Mouse (Mus musculus): ENCODE results near the gene Cped1. TPM values are rescaled to one million over a fixed set of nuclear protein-coding genes. Genes with fewer than 3 reads are reported as not detected.

Cped1 gene
- total RNA-seq, 2 experiments from 2014 or later: 20.8 to 26.4 TPM

DNA sequence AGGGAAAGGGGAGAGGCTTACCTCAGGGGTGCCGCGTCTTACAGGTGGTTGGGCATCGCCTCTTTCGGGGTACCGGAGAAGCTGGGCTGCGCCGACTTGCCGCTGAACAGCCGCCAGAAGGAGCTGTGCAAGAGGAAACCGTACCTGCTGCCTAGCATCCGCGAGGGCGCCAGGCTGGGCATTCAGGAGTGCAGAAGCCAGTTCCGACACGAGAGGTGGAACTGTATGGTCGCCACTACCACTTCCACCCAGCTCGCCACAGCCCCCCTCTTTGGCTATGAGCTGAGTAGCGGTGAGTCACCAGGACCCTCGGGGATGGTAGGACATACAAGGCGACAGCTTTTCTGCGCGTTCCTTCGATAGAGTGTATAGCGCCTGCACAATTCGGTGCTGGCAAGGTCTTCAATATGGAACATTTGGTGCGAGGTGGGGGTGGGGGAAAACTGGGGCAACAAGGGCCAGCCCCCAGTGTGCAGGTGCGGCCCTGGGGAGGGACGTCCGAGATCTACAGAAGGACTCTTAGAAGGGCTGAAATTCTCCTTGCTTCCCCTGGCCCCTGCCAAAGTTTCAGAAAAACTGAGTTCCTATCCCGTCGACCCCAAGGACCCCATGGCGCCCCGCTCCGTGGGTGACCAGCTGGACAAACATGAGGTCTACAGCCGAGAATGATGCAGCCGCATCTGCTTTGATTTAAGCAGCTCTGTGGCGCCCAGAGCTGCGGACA lies 303.2 kb downstream of the Cped1 start:
- peak; percentile 1 for DNase-seq (ENCODE audit: low spot score)

DNA sequence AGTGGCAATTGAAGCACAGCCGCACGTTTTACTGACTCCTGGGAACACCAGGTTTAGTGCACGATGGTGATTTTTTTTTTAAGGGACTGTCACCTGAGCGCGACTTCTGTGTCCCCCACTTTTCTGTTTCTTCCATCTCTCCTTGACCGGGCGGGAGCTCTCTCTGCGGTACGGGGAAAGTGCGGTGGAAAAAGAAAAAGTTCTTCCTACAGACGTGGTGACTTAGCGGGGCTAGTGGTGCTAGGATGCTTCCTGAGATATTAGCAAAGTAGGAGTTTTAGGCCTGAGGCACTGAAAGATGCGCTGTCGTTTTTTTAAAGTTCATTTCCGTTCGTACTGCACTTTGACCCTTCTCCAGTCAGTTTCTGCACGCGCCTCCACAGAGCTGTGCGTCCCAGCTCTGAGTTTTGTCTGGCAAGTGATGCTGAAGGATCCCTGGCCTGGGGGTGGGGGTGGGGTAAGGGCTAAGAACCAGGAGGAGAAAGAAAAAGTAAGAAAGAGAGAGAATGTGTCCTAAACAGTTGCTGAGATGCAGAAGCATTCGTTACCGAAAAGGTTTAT lies 303.8 kb downstream of the Cped1 start:
- DNase-seq (ENCODE audit: low spot score): no peak

DNA sequence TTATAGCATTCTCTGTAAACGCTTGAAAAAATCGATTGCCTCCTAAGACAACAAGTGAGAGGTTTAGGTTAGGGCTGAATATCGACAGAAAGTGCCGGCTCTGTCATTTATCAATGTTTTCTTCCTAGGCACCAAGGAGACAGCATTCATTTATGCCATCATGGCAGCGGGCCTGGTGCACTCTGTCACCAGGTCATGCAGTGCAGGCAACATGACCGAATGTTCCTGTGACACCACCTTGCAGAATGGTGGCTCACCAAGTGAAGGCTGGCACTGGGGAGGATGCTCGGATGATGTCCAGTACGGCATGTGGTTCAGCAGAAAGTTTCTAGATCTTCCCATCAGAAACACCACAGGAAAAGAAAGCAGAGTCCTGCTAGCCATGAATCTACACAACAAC lies 305.1 kb downstream of the Cped1 start:
- no peak for DNase-seq (ENCODE audit: low spot score)

DNA sequence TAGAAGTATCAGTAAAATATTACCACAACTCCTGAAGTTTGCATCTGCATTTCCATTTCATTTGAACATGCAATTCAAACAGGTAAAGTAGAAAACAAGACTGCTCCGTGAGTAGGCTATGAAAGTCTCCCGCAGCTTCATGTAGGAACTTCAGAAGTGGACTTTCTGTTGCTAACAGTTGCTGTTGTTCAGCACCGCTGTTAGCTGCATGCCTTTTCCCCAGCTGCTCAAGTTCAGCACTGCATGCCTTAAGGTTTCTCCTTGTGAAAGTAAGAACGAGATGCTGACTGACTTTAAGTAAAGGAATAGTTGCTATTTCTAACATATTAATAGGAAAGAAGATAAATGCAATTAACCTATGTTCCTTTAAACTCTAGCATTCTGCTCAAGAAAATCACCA lies 306.3 kb downstream of the Cped1 start:
- DNase-seq (ENCODE audit: low spot score): no peak

DNA sequence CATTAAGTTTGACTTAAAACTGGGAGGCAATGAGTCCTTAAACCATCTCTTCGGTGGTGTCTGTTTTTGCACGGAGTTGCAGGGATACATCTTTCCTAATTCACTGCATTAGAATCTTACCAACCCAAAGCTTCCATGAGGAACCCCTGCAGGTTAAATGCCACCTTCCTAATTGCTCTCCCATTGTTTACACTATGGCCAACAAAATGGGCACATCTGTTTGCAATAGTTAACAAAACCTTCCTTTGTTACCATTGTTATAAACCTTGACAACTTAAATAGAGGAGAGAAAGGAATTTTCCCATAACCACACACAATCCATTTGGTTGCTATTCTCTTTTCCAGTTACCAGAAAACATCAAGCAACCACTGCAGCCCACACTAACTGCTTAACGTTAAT lies 308.2 kb downstream of the Cped1 start:
- no peak for DNase-seq (ENCODE audit: low spot score)

DNA sequence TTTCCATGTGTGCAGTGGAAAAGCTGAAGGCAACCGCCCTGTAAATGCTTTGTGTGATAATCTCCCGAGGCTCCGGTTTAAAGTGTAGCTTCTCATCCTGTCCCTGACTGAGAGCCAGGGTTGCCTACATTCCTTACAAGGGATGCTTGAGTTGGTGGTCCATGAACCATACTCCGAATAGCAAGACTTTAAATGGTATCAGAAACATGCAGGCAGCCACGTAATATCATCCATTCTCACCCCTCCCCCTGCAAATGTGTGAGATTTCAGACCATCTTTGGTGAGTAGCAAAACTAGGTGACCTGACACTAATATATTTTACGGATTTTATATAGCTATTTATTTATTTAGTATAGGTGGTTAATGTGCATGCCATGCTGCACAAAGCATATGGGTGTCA lies 311.3 kb downstream of the Cped1 start:
- no peak for DNase-seq (ENCODE audit: low spot score)

DNA sequence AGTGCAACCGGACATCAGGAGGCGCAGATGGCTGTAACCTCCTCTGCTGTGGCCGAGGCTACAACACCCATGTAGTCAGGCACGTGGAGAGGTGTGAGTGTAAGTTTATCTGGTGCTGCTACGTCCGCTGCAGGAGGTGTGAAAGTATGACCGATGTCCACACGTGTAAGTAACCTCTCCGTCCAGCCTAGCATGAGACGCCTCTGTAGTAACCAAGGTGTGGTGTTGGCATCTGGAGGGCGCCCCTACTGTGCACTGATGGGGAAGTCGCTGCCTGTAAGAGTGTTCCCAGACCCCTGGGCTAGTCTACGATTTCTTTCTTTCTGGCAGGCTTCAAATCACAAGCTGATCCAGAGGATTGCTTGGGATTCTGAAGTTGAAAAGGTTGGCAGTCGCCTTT lies 312.3 kb downstream of the Cped1 start:
- DNase-seq (ENCODE audit: low spot score): no peak

Other genes starting within 250 kb of the Cped1 start
- 10 to 100 TPM; 11.7 to 13.3 TPM for gene Tspan12, start 133.4 kb upstream of the Cped1 start, total RNA-seq (2021)
- 10 to 100 TPM in 1 of 2 experiments, 1 to 10 TPM in 1; 7.5 to 10.0 TPM for gene Ing3, start 36.3 kb upstream of the Cped1 start, total RNA-seq (2021)

Data from gastrocnemius, adult 18-20 months (tissue).